Mouse (Mus musculus) liver, embryonic 14.5 days (tissue): ENCODE measurements around the gene Aox4.

Experiments
- CTCF ChIP-seq: IDR thresholded peaks from 2 replicates; pipeline ENCODE4 v1.5.1; 2016; ENCODE audit warnings: antibody characterized with exemption, low read depth, control low read depth
- EP300 ChIP-seq: IDR thresholded peaks from 2 replicates; pipeline ENCODE4 v1.6.1; 2016; ENCODE audit warnings: antibody characterized with exemption, low read depth

- TF ChIP-seq EP300 (no peak), CTCF (no peak)
Observed at GRCm38 (mm10) chr1:58294730-58295129, 84.5 kb downstream of the Aox4 start.
